Mouse (Mus musculus) ES-CJ7 (cell line): ENCODE data around the gene Tmem189.

Experiments
- DNase-seq: peaks from one replicate; pipeline ENCODE4 v3.0.0; 2011; ENCODE audit warnings: low read depth, low spot score

The Tmem189 gene

GRCm38 (mm10) chr2:167689501-167690218 lies at the start of gene Tmem189:
TSS of gene Tmem189 (minus strand) at chr2:167689822.
- peak; percentile 89 for DNase-seq

GRCm38 (mm10) chr2:167739030-167739429 lies 49.4 kb upstream of the Tmem189 start:
- DNase-seq, result no peak

GRCm38 (mm10) chr2:167734861-167735260 lies 45.2 kb upstream of the Tmem189 start:
- no peak for DNase-seq

GRCm38 (mm10) chr2:167731149-167731548 lies 41.5 kb upstream of the Tmem189 start:
- DNase-seq, result no peak

GRCm38 (mm10) chr2:167730036-167730435 lies 40.4 kb upstream of the Tmem189 start:
- no peak for DNase-seq

- DNase-seq, result no peak
These were observed 37.5 kb upstream of the Tmem189 start for GRCm38 (mm10) chr2:167727161-167727560.

GRCm38 (mm10) chr2:167725879-167726278 lies 36.3 kb upstream of the Tmem189 start:
- no peak for DNase-seq

GRCm38 (mm10) chr2:167723589-167724206 lies 34.1 kb upstream of the Tmem189 start:
- DNase-seq, result no peak

GRCm38 (mm10) chr2:167722538-167722937 lies 32.9 kb upstream of the Tmem189 start:
- DNase-seq, result no peak

GRCm38 (mm10) chr2:167721159-167721882 lies 31.7 kb upstream of the Tmem189 start:
- no peak for DNase-seq

GRCm38 (mm10) chr2:167719520-167719919 lies 29.9 kb upstream of the Tmem189 start:
- DNase-seq, result no peak

- no peak for DNase-seq
These were observed 27.6 kb upstream of the Tmem189 start for GRCm38 (mm10) chr2:167717208-167717607.

GRCm38 (mm10) chr2:167715008-167715407 lies 25.4 kb upstream of the Tmem189 start:
- no peak for DNase-seq

- DNase-seq, result no peak
These were observed 24.7 kb upstream of the Tmem189 start for GRCm38 (mm10) chr2:167714298-167714697.

GRCm38 (mm10) chr2:167712872-167713821 lies 23.5 kb upstream of the Tmem189 start:
- peak; percentile 75 for DNase-seq

GRCm38 (mm10) chr2:167710574-167710973 lies 21.0 kb upstream of the Tmem189 start:
- no peak for DNase-seq

- no peak for DNase-seq
These were observed 20.3 kb upstream of the Tmem189 start for GRCm38 (mm10) chr2:167709969-167710368.

- DNase-seq, result peak; percentile 22
These were observed 18.8 kb upstream of the Tmem189 start for GRCm38 (mm10) chr2:167708373-167708772.

- DNase-seq, result no peak
These were observed 16.7 kb upstream of the Tmem189 start for GRCm38 (mm10) chr2:167706183-167706939.

GRCm38 (mm10) chr2:167704409-167704808 lies 14.8 kb upstream of the Tmem189 start:
- no peak for DNase-seq

GRCm38 (mm10) chr2:167702126-167702525 lies 12.5 kb upstream of the Tmem189 start:
- no peak for DNase-seq
